Mouse (Mus musculus): Measurements from ENCODE around the gene Tk2. TPM values are rescaled to one million over a fixed set of nuclear protein-coding genes. Genes with fewer than 3 reads are reported as not detected.

Tk2 gene
- polyA plus RNA-seq, 1 experiment from 2014 or later, result 10.5 TPM

DNA sequence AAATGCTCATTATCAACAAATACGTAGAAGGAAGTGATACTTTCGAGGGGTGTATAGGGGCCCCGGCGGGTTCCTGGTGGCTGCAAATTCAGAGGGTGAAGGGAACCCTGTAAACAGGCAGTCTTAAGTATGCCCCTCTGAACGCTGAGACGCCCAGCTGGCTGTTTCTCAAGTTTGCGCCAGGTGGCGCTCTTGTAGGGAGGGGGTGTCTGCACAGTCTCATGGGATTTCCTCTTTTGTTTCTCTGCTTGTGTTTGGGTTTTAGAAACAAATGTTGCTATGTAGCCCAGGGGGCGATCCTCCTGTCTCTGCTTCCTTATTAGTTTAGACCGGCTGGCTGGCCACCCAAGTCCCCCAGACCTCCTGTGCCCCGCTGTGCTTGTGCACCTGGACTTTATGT is 29.3 kb downstream of the Tk2 start:
- no peak overlapping the region for H3K4me3 ChIP-seq
- no peaks in the 10 kb centered on the region; the same call in 1 of the 2 replicates for H3K4me1 ChIP-seq (replicated peaks)
- H3K9me3 ChIP-seq (replicated peaks), result no peaks in the 10 kb centered on the region
- peak overlapping the region; percentile 31; the same call in 1 of the 2 replicates for H3K4me2 ChIP-seq
- H3K27me3 ChIP-seq, result no peaks in the 10 kb centered on the region; the same call in 1 of the 2 replicates
- H3K36me3 ChIP-seq, result no peaks in the 10 kb centered on the region
- no peak overlapping the region for H3K9ac ChIP-seq
- H3K27ac ChIP-seq, result no peak overlapping the region
- WGBS, result 22% methylated on average over 11 of the region's 11 CpGs
- no peak for ATAC-seq (replicated peaks; ENCODE audit: insufficient number of reproducible peaks, insufficient read depth, low FRiP score, low read depth)

DNA sequence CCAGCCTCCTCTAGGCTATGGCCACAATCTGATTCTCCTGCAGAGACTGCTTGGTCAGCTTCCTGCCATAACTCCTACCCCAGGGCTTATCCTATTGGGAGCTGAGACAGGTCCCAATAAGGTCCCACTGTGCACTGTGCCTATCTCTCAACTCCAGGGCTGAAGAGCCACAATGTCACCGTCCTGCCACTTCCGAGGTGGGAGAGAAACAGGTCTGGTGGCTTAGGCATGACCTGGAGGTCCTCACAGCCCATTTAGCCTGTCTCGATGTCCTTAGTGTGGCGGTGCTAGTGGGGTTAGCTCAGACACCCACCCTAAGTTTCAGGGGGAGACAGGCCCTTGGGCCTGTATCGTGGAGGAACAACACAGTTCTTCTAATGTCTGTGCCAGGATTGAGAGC is 30.8 kb downstream of the Tk2 start:
- H3K27me3 ChIP-seq, result no peaks in the 10 kb centered on the region; the same call in 1 of the 2 replicates
- no peak overlapping the region for H3K4me2 ChIP-seq
- H3K27ac ChIP-seq, result no peak overlapping the region
- H3K4me3 ChIP-seq, result no peak overlapping the region
- no peak for ATAC-seq (replicated peaks; ENCODE audit: insufficient number of reproducible peaks, insufficient read depth, low FRiP score, low read depth)
- no peak overlapping the region for H3K9ac ChIP-seq
- no peaks in the 10 kb centered on the region for H3K9me3 ChIP-seq (replicated peaks)
- H3K4me1 ChIP-seq (replicated peaks), result no peaks in the 10 kb centered on the region; the same call in 1 of the 2 replicates
- H3K36me3 ChIP-seq, result no peaks in the 10 kb centered on the region
- WGBS, result 81% methylated on average over 5 of the region's 5 CpGs

DNA sequence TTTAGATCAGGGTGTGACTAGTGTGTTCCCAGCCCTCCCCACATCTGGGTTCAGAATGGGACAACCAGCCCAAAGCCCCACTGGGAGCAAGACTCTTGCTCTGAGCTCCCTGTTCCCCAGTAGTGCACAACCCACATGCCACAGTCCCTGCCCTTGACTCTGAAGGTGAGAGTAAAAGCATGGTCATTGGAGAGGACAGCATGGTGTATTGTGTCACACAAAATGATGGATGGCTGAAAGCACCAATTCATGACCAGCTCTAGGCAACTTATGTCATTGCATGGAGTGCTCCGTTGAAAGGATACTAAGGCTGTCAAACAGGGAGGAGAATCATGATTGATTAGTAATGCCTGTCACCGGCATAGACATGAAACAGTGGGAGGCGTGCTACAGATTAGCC is 43.1 kb downstream of the Tk2 start:
- H3K4me3 ChIP-seq, result no peak overlapping the region
- H3K4me1 ChIP-seq (replicated peaks), result no peaks in the 10 kb centered on the region
- 50% methylated on average over 3 of the region's 3 CpGs for WGBS
- H3K4me2 ChIP-seq, result no peak overlapping the region
- no peak overlapping the region for H3K9ac ChIP-seq
- H3K36me3 ChIP-seq, result no peaks in the 10 kb centered on the region
- no peaks in the 10 kb centered on the region for H3K9me3 ChIP-seq (replicated peaks)
- no peaks in the 10 kb centered on the region for H3K27me3 ChIP-seq
- no peak for ATAC-seq (replicated peaks; ENCODE audit: insufficient number of reproducible peaks, insufficient read depth, low FRiP score, low read depth)
- no peak overlapping the region for H3K27ac ChIP-seq

DNA sequence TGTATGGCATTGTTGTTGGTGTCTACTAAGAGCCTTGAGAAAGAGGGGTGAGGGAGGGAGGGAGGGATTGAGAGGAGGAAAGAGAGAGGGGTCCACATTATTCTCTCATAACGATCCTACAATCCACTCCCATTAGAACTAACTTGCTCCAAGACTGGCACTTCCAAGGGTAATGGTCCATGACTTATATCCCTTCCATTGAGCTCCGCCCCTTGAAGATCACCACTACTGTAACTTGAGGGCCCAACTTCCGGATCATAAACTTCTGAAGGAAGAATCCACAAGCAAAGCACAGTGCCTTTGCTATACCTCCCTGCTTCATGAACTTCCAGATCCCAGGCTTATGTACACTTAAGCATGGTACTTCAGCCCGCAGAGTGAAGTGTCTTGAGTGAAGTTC is 46.0 kb downstream of the Tk2 start:
- H3K4me3 ChIP-seq, result no peak overlapping the region
- no peak overlapping the region for H3K27ac ChIP-seq
- no peaks in the 10 kb centered on the region for H3K9me3 ChIP-seq (replicated peaks)
- no peaks in the 10 kb centered on the region for H3K4me1 ChIP-seq (replicated peaks)
- WGBS, result 74% methylated on average over 4 of the region's 4 CpGs
- no peak for ATAC-seq (replicated peaks; ENCODE audit: insufficient number of reproducible peaks, insufficient read depth, low FRiP score, low read depth)
- no peaks in the 10 kb centered on the region for H3K36me3 ChIP-seq
- H3K9ac ChIP-seq, result no peak overlapping the region
- no peak overlapping the region for H3K4me2 ChIP-seq
- H3K27me3 ChIP-seq, result no peaks in the 10 kb centered on the region

DNA sequence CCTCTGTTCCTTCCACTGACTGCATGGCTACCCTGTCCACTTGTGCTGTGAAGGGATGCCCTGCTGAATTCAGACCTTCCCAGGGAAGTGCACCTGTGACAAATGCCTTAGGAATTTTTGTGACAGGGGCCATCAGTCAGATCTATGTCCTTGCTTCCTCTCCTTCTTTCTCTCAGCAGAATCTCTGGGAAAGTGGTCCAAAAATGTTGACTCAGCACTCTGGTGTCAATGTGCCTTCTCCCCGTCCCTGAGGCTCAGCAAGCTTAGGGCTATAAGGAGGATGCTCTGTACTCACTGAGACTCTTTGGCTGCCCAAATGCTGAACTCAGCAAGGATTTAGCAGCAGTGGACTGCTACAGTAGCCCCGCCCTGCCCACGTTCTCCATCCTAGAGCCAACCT is 46.7 kb downstream of the Tk2 start:
- no peaks in the 10 kb centered on the region for H3K27me3 ChIP-seq
- H3K4me2 ChIP-seq, result no peak overlapping the region
- H3K9me3 ChIP-seq (replicated peaks), result no peaks in the 10 kb centered on the region
- no peak overlapping the region for H3K4me3 ChIP-seq
- no peak overlapping the region for H3K9ac ChIP-seq
- no peak for ATAC-seq (replicated peaks; ENCODE audit: insufficient number of reproducible peaks, insufficient read depth, low FRiP score, low read depth)
- WGBS, result 67% methylated on average over 3 of the region's 3 CpGs
- H3K36me3 ChIP-seq, result no peaks in the 10 kb centered on the region
- no peak overlapping the region for H3K27ac ChIP-seq
- H3K4me1 ChIP-seq (replicated peaks), result no peaks in the 10 kb centered on the region

DNA sequence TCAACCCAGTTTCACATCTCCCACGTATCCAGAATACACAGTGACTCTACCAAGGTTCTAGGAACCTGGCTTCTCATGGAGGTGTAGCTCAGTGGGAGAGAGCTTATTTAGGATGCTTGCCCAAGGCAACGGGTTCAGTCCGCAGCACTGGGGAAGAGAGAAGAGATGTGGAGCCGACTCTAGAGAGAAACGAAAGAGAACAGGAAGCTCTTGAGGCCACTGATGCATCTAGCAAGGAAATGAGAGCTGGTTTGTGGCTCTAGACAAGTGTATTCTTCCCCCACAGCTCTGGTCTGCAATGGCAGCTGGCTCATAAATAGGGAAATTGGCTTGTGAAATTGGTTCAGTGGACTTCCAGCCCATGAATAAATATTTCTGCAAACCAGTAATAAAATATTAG is 48.6 kb downstream of the Tk2 start:
- no peak overlapping the region for H3K4me2 ChIP-seq
- H3K9ac ChIP-seq, result no peak overlapping the region
- no peaks in the 10 kb centered on the region for H3K27me3 ChIP-seq
- no peak for ATAC-seq (replicated peaks; ENCODE audit: insufficient number of reproducible peaks, insufficient read depth, low FRiP score, low read depth)
- H3K4me3 ChIP-seq, result no peak overlapping the region
- H3K9me3 ChIP-seq (replicated peaks), result no peaks in the 10 kb centered on the region
- no peak overlapping the region for H3K27ac ChIP-seq
- H3K36me3 ChIP-seq, result no peaks in the 10 kb centered on the region
- no peaks in the 10 kb centered on the region for H3K4me1 ChIP-seq (replicated peaks)
- WGBS, result 71% methylated on average over 5 of the region's 5 CpGs

DNA sequence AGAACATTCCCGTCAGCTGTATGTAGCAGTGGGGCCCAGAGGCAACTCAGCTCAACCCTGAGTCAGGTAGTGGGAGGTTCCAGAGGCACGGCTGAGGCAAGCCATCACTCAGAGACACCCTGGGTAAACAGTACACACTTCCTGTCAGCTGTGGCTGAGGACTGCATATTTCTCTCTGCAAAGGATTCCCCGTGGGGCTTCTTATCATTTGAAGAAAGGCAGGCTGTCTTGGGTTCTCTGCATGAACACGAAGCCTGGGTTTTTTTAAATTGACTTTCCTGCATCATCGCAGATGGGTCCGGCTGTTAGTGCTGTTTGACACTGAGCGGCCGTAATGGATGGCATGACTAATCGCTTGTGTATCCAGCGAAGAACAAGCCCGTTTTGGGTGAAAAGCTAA is 56.9 kb downstream of the Tk2 start:
- H3K4me3 ChIP-seq, result no peak overlapping the region
- H3K4me1 ChIP-seq (replicated peaks), result 0 out of 2 replicates have a peak, but pooled peaks cover 2% of the 10 kb centered on the region
- no peaks in the 10 kb centered on the region for H3K9me3 ChIP-seq (replicated peaks)
- no peak overlapping the region for H3K9ac ChIP-seq
- ATAC-seq (replicated peaks; ENCODE audit: insufficient number of reproducible peaks, insufficient read depth, low FRiP score, low read depth), result peak; percentile 31; the same call in 1 of the 2 replicates
- H3K27me3 ChIP-seq, result no peaks in the 10 kb centered on the region
- H3K27ac ChIP-seq, result no peak overlapping the region
- WGBS, result 28% methylated on average over 11 of the region's 11 CpGs
- no peaks in the 10 kb centered on the region for H3K36me3 ChIP-seq
- H3K4me2 ChIP-seq, result no peak overlapping the region

DNA sequence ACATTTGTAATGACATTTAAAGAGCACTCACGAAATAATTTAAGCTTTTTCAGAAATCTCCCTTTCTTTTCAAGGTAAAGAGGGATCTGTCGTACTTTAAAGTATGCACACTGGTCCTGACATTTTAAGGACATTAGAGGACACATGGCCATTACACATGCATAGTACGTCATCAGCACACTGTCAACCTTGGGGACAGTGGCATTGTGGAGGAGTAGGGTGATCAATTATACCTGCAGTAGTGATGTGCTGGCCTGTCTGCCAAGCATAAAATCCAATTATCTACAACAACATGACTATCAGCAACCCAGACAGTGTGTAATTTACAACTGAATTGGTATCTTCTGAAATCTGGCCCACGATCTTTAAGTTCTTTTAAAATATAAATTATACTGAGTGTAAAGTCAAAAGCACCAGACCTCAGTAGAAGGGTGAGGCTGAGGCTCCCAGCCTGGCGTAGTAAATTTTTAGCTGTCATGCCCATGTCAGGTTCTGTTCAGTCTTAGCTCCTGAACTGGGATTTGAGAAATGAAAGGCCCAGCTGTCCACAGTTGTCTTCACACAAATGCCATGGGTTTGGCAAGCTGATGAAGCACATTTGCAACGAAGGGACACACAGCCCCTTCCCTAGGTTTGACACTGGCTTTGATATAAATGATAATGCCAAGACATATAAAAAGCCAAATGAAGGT is 57.4 kb downstream of the Tk2 start:
- no peak for ATAC-seq (replicated peaks; ENCODE audit: insufficient number of reproducible peaks, insufficient read depth, low FRiP score, low read depth)
- 68% methylated on average over 6 of the region's 6 CpGs for WGBS
- no peak overlapping the region for H3K4me3 ChIP-seq

DNA sequence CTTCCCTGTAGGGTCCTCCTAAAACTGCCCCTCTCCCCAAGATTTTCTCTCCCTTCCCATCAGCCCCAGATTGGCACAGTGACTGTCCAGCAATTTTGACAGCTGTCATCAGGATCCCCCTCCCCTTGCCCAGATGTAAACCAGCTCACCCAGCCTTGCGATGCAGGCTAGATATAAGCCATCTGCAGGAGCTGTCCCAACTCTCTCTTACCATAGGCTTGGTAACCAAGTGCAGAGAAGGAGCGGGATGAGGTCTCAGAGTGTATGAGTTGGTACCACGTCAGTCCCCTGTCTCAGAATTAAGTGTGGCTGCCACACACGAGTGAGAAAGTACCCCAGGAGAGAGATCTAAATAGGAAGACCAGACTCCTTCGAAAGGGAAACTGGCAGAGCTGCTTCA is 59.9 kb downstream of the Tk2 start:
- no peak overlapping the region for H3K9ac ChIP-seq
- WGBS, result 54% methylated on average over 5 of the region's 5 CpGs
- H3K4me2 ChIP-seq, result no peak overlapping the region
- H3K36me3 ChIP-seq, result no peaks in the 10 kb centered on the region
- ATAC-seq (replicated peaks; ENCODE audit: insufficient number of reproducible peaks, insufficient read depth, low FRiP score, low read depth), result no peak
- no peak overlapping the region for H3K4me3 ChIP-seq
- H3K9me3 ChIP-seq (replicated peaks), result no peaks in the 10 kb centered on the region
- H3K27ac ChIP-seq, result no peak overlapping the region
- no peaks in the 10 kb centered on the region for H3K27me3 ChIP-seq
- 0 out of 2 replicates have a peak, but pooled peaks cover 5% of the 10 kb centered on the region for H3K4me1 ChIP-seq (replicated peaks)

More for the DNA sequence above, 57.4 kb downstream of the Tk2 start:
- Histone ChIP-seq H3K9me3 (replicated peaks) (no peaks in the 10 kb centered on the region), H3K27ac (no peak overlapping the region), H3K4me1 (replicated peaks) (0 out of 2 replicates have a peak, but pooled peaks cover 2% of the 10 kb centered on the region), H3K27me3 (no peaks in the 10 kb centered on the region), H3K36me3 (no peaks in the 10 kb centered on the region), H3K4me2 (no peak overlapping the region), H3K9ac (no peak overlapping the region)

DNA sequence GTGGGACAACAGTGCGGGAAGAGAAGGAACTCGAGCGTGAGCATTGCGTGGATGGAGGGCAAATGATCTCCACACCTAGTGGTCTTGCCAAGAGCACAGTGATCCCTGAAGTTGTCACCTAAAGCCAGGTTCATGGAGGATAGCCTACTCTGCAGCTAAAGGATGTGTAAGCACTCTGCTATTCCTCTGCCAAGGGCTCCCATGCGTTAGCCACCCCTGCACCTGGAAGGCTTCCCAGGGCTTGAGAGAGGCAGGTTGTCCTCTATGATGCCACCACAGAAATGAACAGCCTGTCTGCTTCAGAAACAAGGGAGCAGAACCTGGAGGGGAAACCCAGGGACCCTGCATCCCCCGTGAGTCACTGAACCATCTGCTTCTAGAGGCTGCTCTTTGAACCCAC is 60.7 kb downstream of the Tk2 start:
- no peak for ATAC-seq (replicated peaks; ENCODE audit: insufficient number of reproducible peaks, insufficient read depth, low FRiP score, low read depth)
- H3K36me3 ChIP-seq, result no peaks in the 10 kb centered on the region
- H3K4me1 ChIP-seq (replicated peaks), result 0 out of 2 replicates have a peak, but pooled peaks cover 5% of the 10 kb centered on the region
- H3K4me3 ChIP-seq, result no peak overlapping the region
- no peak overlapping the region for H3K4me2 ChIP-seq
- H3K9me3 ChIP-seq (replicated peaks), result no peaks in the 10 kb centered on the region
- no peak overlapping the region for H3K27ac ChIP-seq
- 79% methylated on average over 6 of the region's 6 CpGs for WGBS
- no peaks in the 10 kb centered on the region for H3K27me3 ChIP-seq
- no peak overlapping the region for H3K9ac ChIP-seq

DNA sequence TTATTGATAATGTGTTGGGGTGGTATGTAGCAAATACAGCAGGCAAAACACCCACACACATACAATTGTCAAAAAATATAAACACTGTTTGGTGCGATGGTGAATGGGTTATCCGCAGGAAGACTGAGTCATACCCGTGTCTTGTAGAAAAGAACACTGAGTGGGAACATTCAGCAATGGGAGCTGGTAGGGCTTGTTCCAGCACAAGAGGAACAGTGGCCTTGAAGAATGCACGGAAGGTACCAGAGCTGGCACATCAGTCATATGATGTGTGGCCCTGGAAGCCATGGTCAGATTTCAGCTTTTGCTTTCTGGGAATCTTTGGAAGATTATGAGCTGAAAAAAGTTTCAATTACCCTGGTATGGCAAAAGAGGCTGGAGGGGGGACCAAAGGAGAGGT is 61.5 kb downstream of the Tk2 start:
- H3K9ac ChIP-seq, result no peak overlapping the region
- ATAC-seq (replicated peaks; ENCODE audit: insufficient number of reproducible peaks, insufficient read depth, low FRiP score, low read depth), result no peak
- H3K27me3 ChIP-seq, result no peaks in the 10 kb centered on the region
- no peaks in the 10 kb centered on the region for H3K36me3 ChIP-seq
- H3K4me1 ChIP-seq (replicated peaks), result 0 out of 2 replicates have a peak, but pooled peaks cover 5% of the 10 kb centered on the region
- H3K27ac ChIP-seq, result no peak overlapping the region
- no peaks in the 10 kb centered on the region for H3K9me3 ChIP-seq (replicated peaks)
- WGBS, result 71% methylated on average over 4 of the region's 4 CpGs
- no peak overlapping the region for H3K4me3 ChIP-seq
- H3K4me2 ChIP-seq, result no peak overlapping the region

DNA sequence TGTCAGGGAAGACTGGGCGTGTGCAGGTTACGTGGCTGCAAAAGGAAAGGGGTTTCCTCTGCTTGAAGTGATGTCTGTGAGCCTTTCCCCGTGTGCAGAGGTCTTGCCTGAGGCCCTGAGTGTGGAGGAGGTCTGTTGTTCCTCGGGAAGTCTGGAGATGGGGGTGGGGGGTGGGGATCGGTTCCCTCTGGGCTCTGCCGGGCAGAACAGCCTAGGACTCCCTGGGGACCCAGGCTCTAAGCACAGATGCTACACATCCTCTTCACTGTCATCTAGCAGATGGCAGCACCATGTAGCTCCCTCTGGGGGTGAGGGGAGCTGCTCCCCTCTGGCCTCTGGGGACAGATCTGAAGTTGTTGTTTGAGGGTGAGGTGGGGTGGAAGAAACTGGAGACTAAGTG is 63.5 kb downstream of the Tk2 start:
- 17% methylated on average over 6 of the region's 6 CpGs for WGBS
- Histone ChIP-seq H3K9me3 (replicated peaks) (no peaks in the 10 kb centered on the region), H3K4me1 (replicated peaks) (0 out of 2 replicates have a peak, but pooled peaks cover 3% of the 10 kb centered on the region), H3K27ac (no peak overlapping the region), H3K27me3 (no peaks in the 10 kb centered on the region), H3K36me3 (no peaks in the 10 kb centered on the region), H3K9ac (no peak overlapping the region), H3K4me2 (no peak overlapping the region), H3K4me3 (no peak overlapping the region)
- no peak for ATAC-seq (replicated peaks; ENCODE audit: insufficient number of reproducible peaks, insufficient read depth, low FRiP score, low read depth)
